Mouse (Mus musculus) CH12.LX (cell line): ENCODE measurements around the gene Col1a2. TPM values are rescaled to one million over a fixed set of nuclear protein-coding genes. Genes with fewer than 3 reads are reported as not detected.

Source experiments
- DNase-seq: peaks from one replicate; pipeline ENCODE4 v3.0.0-alpha.2; 2013; ENCODE audit errors: extremely low read depth
- H3K27ac ChIP-seq: 2 replicates; pipeline ENCODE4 v1.5.1; 2012; ENCODE audit warnings: low read depth, mild to moderate bottlenecking, control low read depth, moderate library complexity; ENCODE audit not compliant: insufficient read depth
- H3K27me3 ChIP-seq: replicated peaks from 2 replicates; pipeline ENCODE3; 2012; ENCODE audit warnings: inconsistent platforms
- H3K36me3 ChIP-seq, 2 experiments: replicated peaks in 1 of 2; 2 replicates each; pipeline versions ENCODE3 to v1.6.1; 2012; ENCODE audit warnings: inconsistent platforms in 1 of 2, low read length in 1 of 2, mild to moderate bottlenecking in 1 of 2, mixed read lengths in 1 of 2, moderate library complexity in 1 of 2; ENCODE audit not compliant: control insufficient read depth in 1 of 2, insufficient read depth in 1 of 2
- H3K4me1 ChIP-seq, 2 experiments: 2 replicates each; pipeline ENCODE4 v1.6.1; 2012; ENCODE audit warnings: inconsistent platforms in 1 of 2, moderate library complexity in 1 of 2; ENCODE audit not compliant: insufficient read depth in 2 of 2, control insufficient read depth in 1 of 2
- H3K4me2 ChIP-seq: 2 replicates; pipeline ENCODE4 v1.6.1; 2012; ENCODE audit warnings: low read depth, mild to moderate bottlenecking, control low read depth; ENCODE audit not compliant: poor library complexity, insufficient read depth, severe bottlenecking
- H3K4me3 ChIP-seq, 3 experiments: fragments of 150-350 bp in 1 of 3; sonication (generic) in 1 of 3; replicated peaks in 1 of 3; 2 replicates each; pipeline versions ENCODE3 to v1.5.1; 2011 to 2012; ENCODE audit warnings: low read depth in 2 of 3, low read length in 2 of 3, mild to moderate bottlenecking in 2 of 3, moderate library complexity in 2 of 3, control low read depth in 1 of 3, improper control_type of control experiment in 1 of 3, inconsistent platforms in 1 of 3, mixed read lengths in 1 of 3; ENCODE audit not compliant: poor library complexity in 1 of 3
- H3K79me2 ChIP-seq: replicated peaks from 2 replicates; pipeline ENCODE4 v1.6.1; 2012; ENCODE audit warnings: mild to moderate bottlenecking, moderate library complexity; ENCODE audit not compliant: control insufficient read depth, poor library complexity, insufficient read depth, severe bottlenecking; ENCODE audit errors: extremely low read depth
- H3K9ac ChIP-seq: 2 replicates; pipeline ENCODE4 v1.6.1; 2012; ENCODE audit warnings: low read depth, mild to moderate bottlenecking, control low read depth, moderate library complexity; ENCODE audit not compliant: insufficient read depth
- H3K9me3 ChIP-seq: replicated peaks from 2 replicates; pipeline ENCODE3; 2012; ENCODE audit warnings: low read length, inconsistent platforms, mixed read lengths
- BHLHE40 ChIP-seq: IDR thresholded peaks from 2 replicates; pipeline ENCODE4 v1.6.1; 2011; ENCODE audit warnings: mild to moderate bottlenecking, low read depth, low read length, improper control_type of control experiment
- CHD1 ChIP-seq: IDR thresholded peaks from 2 replicates; pipeline ENCODE4 v1.6.1; 2012; ENCODE audit warnings: low read depth, low read length, improper control_type of control experiment, inconsistent platforms
- EP300 ChIP-seq: IDR thresholded peaks from 2 replicates; pipeline ENCODE4 v1.6.1; 2011; ENCODE audit warnings: low read length, improper control_type of control experiment
- ETS1 ChIP-seq: conservative IDR thresholded peaks from 2 replicates; pipeline ENCODE4 v1.6.1; 2012; ENCODE audit warnings: low read depth, mild to moderate bottlenecking, inconsistent platforms, low read length, improper control_type of control experiment, moderate library complexity
- GABPA ChIP-seq: IDR thresholded peaks from 2 replicates; pipeline ENCODE4 v1.6.1; 2012; ENCODE audit warnings: low read depth, low read length, improper control_type of control experiment, inconsistent platforms; ENCODE audit not compliant: insufficient replicate concordance
- HCFC1 ChIP-seq: IDR thresholded peaks from 2 replicates; pipeline ENCODE4 v1.6.1; 2012; ENCODE audit warnings: low read depth, mild to moderate bottlenecking, inconsistent platforms, low read length, improper control_type of control experiment
- MAFK ChIP-seq: IDR thresholded peaks from 2 replicates; pipeline ENCODE4 v1.6.1; 2011; ENCODE audit warnings: low read length, improper control_type of control experiment; ENCODE audit not compliant: insufficient replicate concordance
- MAX ChIP-seq: IDR thresholded peaks from 2 replicates; pipeline ENCODE4 v1.6.1; 2011; ENCODE audit warnings: low read length, improper control_type of control experiment
- MEF2A ChIP-seq: IDR thresholded peaks from 2 replicates; pipeline ENCODE4 v1.6.1; 2014; ENCODE audit warnings: low read depth, mild to moderate bottlenecking, inconsistent platforms, low read length, improper control_type of control experiment, borderline replicate concordance
- MXI1 ChIP-seq: IDR thresholded peaks from 2 replicates; pipeline ENCODE4 v1.6.1; 2011; ENCODE audit warnings: mild to moderate bottlenecking, low read depth, low read length, improper control_type of control experiment
- NELFE ChIP-seq: IDR thresholded peaks from 2 replicates; pipeline ENCODE4 v1.6.1; 2011; ENCODE audit warnings: low read depth, low read length, improper control_type of control experiment
- SIN3A ChIP-seq: IDR thresholded peaks from 2 replicates; pipeline ENCODE4 v1.6.1; 2012; ENCODE audit warnings: low read length, improper control_type of control experiment, inconsistent platforms
- SMC3 ChIP-seq: IDR thresholded peaks from 2 replicates; pipeline ENCODE4 v1.6.1; 2011; ENCODE audit warnings: low read depth, low read length, improper control_type of control experiment
- TCF12 ChIP-seq: IDR thresholded peaks from 2 replicates; pipeline ENCODE4 v1.6.1; 2014; ENCODE audit warnings: low read depth, mild to moderate bottlenecking, inconsistent platforms, low read length, improper control_type of control experiment
- USF1 ChIP-seq: IDR thresholded peaks from 2 replicates; pipeline ENCODE4 v1.6.1; 2014; ENCODE audit warnings: low read depth, mild to moderate bottlenecking, inconsistent platforms, low read length, improper control_type of control experiment
- ZKSCAN1 ChIP-seq: IDR thresholded peaks from 2 replicates; pipeline ENCODE4 v1.6.1; 2012; ENCODE audit warnings: low read depth, inconsistent platforms, low read length, improper control_type of control experiment, borderline replicate concordance
- ZNF384 ChIP-seq: IDR thresholded peaks from 2 replicates; pipeline ENCODE4 v1.6.1; 2012; ENCODE audit warnings: low read depth, low read length, improper control_type of control experiment, inconsistent platforms
- dilution Hi-C: fragments of 300-500 bp; cut with MboI; formaldehyde crosslinking; loops from 2 replicates; pipeline ENCODE4 v1.14.3; 2020; ENCODE audit warnings: low sequenced_read_pairs; ENCODE audit not compliant: extremely low pct_unique_long_range_greater_than_20kb, extremely low pct_ligation_motif_present
- in situ Hi-C: fragments of 300-500 bp; cut with MboI; formaldehyde crosslinking; loops from 3 replicates; pipeline ENCODE4 v1.14.3; 2019; ENCODE audit warnings: low sequenced_read_pairs, low pct_ligation_motif_present, low pct_unique_long_range_greater_than_20kb, mixed read lengths
- polyA plus RNA-seq: library from polyadenylated mRNA; unstranded; fragments of >175 nt; gene quantifications from 2 replicates; pipeline ENCODE4 v1.2.1, GENCODE M21; 2012; ENCODE audit warnings: low read depth; ENCODE audit not compliant: insufficient read length
- total RNA-seq, 2 experiments: library from RNA; depleted of rRNA; stranded (reverse); fragments of 300-350 nt in 1 of 2; fragments of >200 nt in 1 of 2; gene quantifications; 2 replicates each; pipeline ENCODE4 v1.2.3; 2012 to 2014

The Col1a2 gene
- total and polyA plus RNA-seq, 3 experiments = not detected

- Histone ChIP-seq H3K27me3 (no peaks in the 10 kb centered on the region), H3K27ac (no peak overlapping the region), H3K4me1 (no peaks in the 10 kb centered on the region), H3K36me3 (no peaks in the 10 kb centered on the region), H3K4me2 (no peak overlapping the region)
- dilution Hi-C loops = no loop called here
- no peak for TF ChIP-seq SIN3A
- TF ChIP-seq NELFE = no peak
- TF ChIP-seq ZKSCAN1 = no peak
- TF ChIP-seq EP300 = no peak
- TF ChIP-seq MEF2A = no peak
- no peak for TF ChIP-seq SMC3
- no peak for TF ChIP-seq HCFC1
- no peak for TF ChIP-seq TCF12
- no peak for TF ChIP-seq BHLHE40
- TF ChIP-seq ETS1 = no peak
- no peak for TF ChIP-seq ZNF384
- TF ChIP-seq USF1 = no peak
- no peak for TF ChIP-seq MAX
- TF ChIP-seq CHD1 = no peak
- TF ChIP-seq GABPA = no peak
- TF ChIP-seq, all 38 proteins: peak for 0
- no peak overlapping the region for H3K4me3 ChIP-seq
- in situ Hi-C loops = no loop called here
- H3K79me2 ChIP-seq = no peaks in the 10 kb centered on the region
- no peaks in the 10 kb centered on the region for H3K9me3 ChIP-seq
- DNase-seq = no peak
- H3K9ac ChIP-seq = no peak overlapping the region
These were observed 8.2 kb upstream of the Col1a2 start for GRCm38 (mm10) chr6:4496428-4496827.

- H3K4me3 ChIP-seq = peak overlapping the region in 1 of 3 experiments; percentile 26
- H3K9ac ChIP-seq = no peak overlapping the region
- no peaks in the 10 kb centered on the region for H3K36me3 ChIP-seq
- no peaks in the 10 kb centered on the region for H3K79me2 ChIP-seq
- peak overlapping the region; percentile 12 for H3K4me2 ChIP-seq
- TF ChIP-seq MAFK (0 out of 2 replicates have a peak, but pooled peaks have one; percentile 35), MXI1 (no peak), ZKSCAN1 (no peak)
- dilution Hi-C loops (no loop called here), in situ Hi-C loops (no loop called here)
- no peaks in the 10 kb centered on the region for H3K27me3 ChIP-seq
- DNase-seq = peak; percentile 56
- H3K9me3 ChIP-seq = no peaks in the 10 kb centered on the region
- peaks cover 0 to 14% of the 10 kb centered on the region in 2 experiments; a peak in 1 of 4 replicates for H3K4me1 ChIP-seq
- H3K27ac ChIP-seq = no peak overlapping the region
These were observed 1.5 kb upstream of the Col1a2 start for GRCm38 (mm10) chr6:4503106-4503505.
